In genomic region chr13:96313241-96313640, GRCm38 (mm10) we compare ENCODE assay signal across 15 mouse cellular contexts.
"Had no signal": no experiment of that assay in that cellular context is flagged by ENCODE, and none has a peak within 500 bp of the region (broad histone marks: within the 10 kb centered on the region; RNA-seq: fewer than 3 reads in every experiment).

No protein-coding gene starts in this region.

- H3K9me3 ChIP-seq: limb, embryonic 10.5 days; liver, embryonic 15.5 days; neural tube, embryonic 12.5 days had no signal

- H3K9ac ChIP-seq: liver, embryonic 15.5 days; neural tube, embryonic 12.5 days had no signal

- H3K4me3 ChIP-seq: layer of hippocampus, adult 2 months; limb, embryonic 10.5 days; liver, embryonic 15.5 days; megakaryocyte, embryonic 14.5 days; neural tube, embryonic 12.5 days had no signal

- H3K4me1 ChIP-seq: limb, embryonic 10.5 days; liver, embryonic 15.5 days; megakaryocyte, embryonic 14.5 days; neural tube, embryonic 12.5 days had no signal

- H3K27ac ChIP-seq: kidney, postnatal 0 days; layer of hippocampus, adult 2 months; limb, embryonic 10.5 days; liver, embryonic 15.5 days; macrophage; neural tube, embryonic 12.5 days; stomach, postnatal 0 days had no signal

- H3K27me3 ChIP-seq: liver, embryonic 15.5 days; megakaryocyte, embryonic 14.5 days; neural tube, embryonic 12.5 days had no signal

- DNase-seq: kidney, adult 9 months; kidney, postnatal 36 days; lung, adult 2 months; lung, postnatal 10 days; thymus, postnatal 4 days had no signal

- H3K36me3 ChIP-seq: limb, embryonic 10.5 days; liver, embryonic 15.5 days; neural tube, embryonic 12.5 days had no signal

- H3K4me2 ChIP-seq: liver, embryonic 11.5 days; liver, embryonic 15.5 days; midbrain, embryonic 11.5 days; neural tube, embryonic 12.5 days had no signal
